Mouse (Mus musculus) hindbrain, embryonic 12.5 days (tissue): ENCODE results near the gene Stk33. TPM values are rescaled to one million over a fixed set of nuclear protein-coding genes. Genes with fewer than 3 reads are reported as not detected.

Source experiments
- ATAC-seq: fragments of 200-750 bp; cut with Nextera tagmentation; 2 replicates; pipeline ENCODE4 v1.8.0; 2017; ENCODE audit warnings: moderate TSS enrichment; ENCODE audit not compliant: low FRiP score
- H3K27ac ChIP-seq: fragments of 300-500 bp; sonication (generic); 2 replicates; pipeline ENCODE4 v1.5.1; 2016; ENCODE audit warnings: mild to moderate bottlenecking
- H3K27me3 ChIP-seq: fragments of 300-500 bp; sonication (generic); 2 replicates; pipeline ENCODE4 v1.6.1; 2016; ENCODE audit warnings: mild to moderate bottlenecking
- H3K36me3 ChIP-seq: fragments of 300-500 bp; sonication (generic); 2 replicates; pipeline ENCODE4 v1.6.1; 2016; ENCODE audit warnings: mild to moderate bottlenecking
- H3K4me1 ChIP-seq: fragments of 300-500 bp; sonication (generic); 2 replicates; pipeline ENCODE4 v1.6.1; 2016
- H3K4me2 ChIP-seq: fragments of 300-500 bp; sonication (generic); replicated peaks from 2 replicates; pipeline ENCODE4 v1.6.1; 2016; ENCODE audit warnings: mild to moderate bottlenecking
- H3K4me3 ChIP-seq: fragments of 300-500 bp; sonication (generic); 2 replicates; pipeline ENCODE4 v1.5.1; 2016; ENCODE audit warnings: mild to moderate bottlenecking
- H3K9ac ChIP-seq: fragments of 300-500 bp; sonication (generic); 2 replicates; pipeline ENCODE4 v1.6.1; 2016; ENCODE audit warnings: mild to moderate bottlenecking, moderate library complexity
- H3K9me3 ChIP-seq: fragments of 300-500 bp; sonication (generic); replicated peaks from 2 replicates; pipeline ENCODE4 v1.6.1; 2016; ENCODE audit warnings: mild to moderate bottlenecking
- WGBS: fragments of 180-500 bp; shearing (Covaris S2); methylation state at CpG from one replicate; pipeline ENCODE4 v1.1.7; 2016; 5-methylcytosine and 5-hydroxymethylcytosine counted together
- polyA plus RNA-seq: library from polyadenylated mRNA; unstranded; fragments of >200 nt; fragmentation: Nextera tagmentation; extraction: Ambion mirVana; gene quantifications from 2 replicates; pipeline ENCODE4 v1.2.1, GENCODE M21; 2016

The Stk33 gene
- 6.8 and 10.0 TPM in 2 replicates for polyA plus RNA-seq

GRCm38 (mm10) chr7:109438781-109439591, at the start of gene Stk33:
TSS of gene Stk33 (minus strand) at chr7:109439081.
- H3K9me3 ChIP-seq: no peaks in the 10 kb centered on the region
- peak within 1 kb of the TSS; percentile 72 for H3K9ac ChIP-seq
- ATAC-seq: peak; percentile 87
- H3K27ac ChIP-seq: peak within 1 kb of the TSS; percentile 79
- H3K4me2 ChIP-seq: peak within 1 kb of the TSS; percentile 70
- WGBS: under 1% methylated on average over 62 of the region's 62 CpGs
- peak within 1 kb of the TSS; percentile 49 for H3K4me3 ChIP-seq
- H3K27me3 ChIP-seq: peaks cover 6% of the 10 kb centered on the region; the same call in 1 of the 2 replicates
- no peaks in the 10 kb centered on the region for H3K36me3 ChIP-seq
- peaks cover 18% of the 10 kb centered on the region for H3K4me1 ChIP-seq

GRCm38 (mm10) chr7:109484221-109484620, 45.3 kb upstream of the Stk33 start:
- H3K9ac ChIP-seq: no peak overlapping the region
- H3K4me2 ChIP-seq: no peak overlapping the region
- H3K9me3 ChIP-seq: no peaks in the 10 kb centered on the region
- H3K27ac ChIP-seq: no peak overlapping the region
- H3K36me3 ChIP-seq: no peaks in the 10 kb centered on the region
- no peaks in the 10 kb centered on the region for H3K27me3 ChIP-seq
- no peaks in the 10 kb centered on the region for H3K4me1 ChIP-seq
- no peak for ATAC-seq
- no peak overlapping the region for H3K4me3 ChIP-seq
- WGBS: 65% methylated on average over 5 of the region's 5 CpGs

GRCm38 (mm10) chr7:109480765-109481197, 41.9 kb upstream of the Stk33 start:
- H3K4me2 ChIP-seq: peak overlapping the region; percentile 31
- ATAC-seq: peak; percentile 66; the same call in 1 of the 2 replicates
- 23% methylated on average over 7 of the region's 7 CpGs for WGBS
- H3K9me3 ChIP-seq: no peaks in the 10 kb centered on the region
- H3K27ac ChIP-seq: no peak overlapping the region
- H3K36me3 ChIP-seq: no peaks in the 10 kb centered on the region
- H3K27me3 ChIP-seq: no peaks in the 10 kb centered on the region
- no peaks in the 10 kb centered on the region for H3K4me1 ChIP-seq
- no peak overlapping the region for H3K4me3 ChIP-seq
- H3K9ac ChIP-seq: no peak overlapping the region

GRCm38 (mm10) chr7:109477926-109478325, 39.0 kb upstream of the Stk33 start:
- H3K4me1 ChIP-seq: no peaks in the 10 kb centered on the region
- ATAC-seq: no peak
- H3K4me3 ChIP-seq: no peak overlapping the region
- H3K9ac ChIP-seq: no peak overlapping the region
- H3K9me3 ChIP-seq: no peaks in the 10 kb centered on the region
- WGBS: 87% methylated on average over 3 of the region's 3 CpGs
- H3K36me3 ChIP-seq: no peaks in the 10 kb centered on the region
- H3K27ac ChIP-seq: no peak overlapping the region
- H3K4me2 ChIP-seq: no peak overlapping the region
- no peaks in the 10 kb centered on the region for H3K27me3 ChIP-seq

GRCm38 (mm10) chr7:109470700-109471099, 31.8 kb upstream of the Stk33 start:
- Histone ChIP-seq H3K4me1 (peaks cover 8% of the 10 kb centered on the region; the same call in 1 of the 2 replicates), H3K36me3 (no peaks in the 10 kb centered on the region), H3K27me3 (no peaks in the 10 kb centered on the region), H3K9me3 (no peaks in the 10 kb centered on the region), H3K9ac (no peak overlapping the region), H3K27ac (no peak overlapping the region), H3K4me2 (no peak overlapping the region), H3K4me3 (no peak overlapping the region)
- ATAC-seq: no peak
- 76% methylated on average over 4 of the region's 4 CpGs for WGBS

- Histone ChIP-seq H3K36me3 (no peaks in the 10 kb centered on the region), H3K4me1 (peaks cover 8% of the 10 kb centered on the region; the same call in 1 of the 2 replicates), H3K27ac (no peak overlapping the region), H3K9ac (no peak overlapping the region), H3K27me3 (no peaks in the 10 kb centered on the region), H3K9me3 (no peaks in the 10 kb centered on the region), H3K4me3 (no peak overlapping the region), H3K4me2 (no peak overlapping the region)
- no peak for ATAC-seq
- 52% methylated on average over 6 of the region's 6 CpGs for WGBS
Observed at GRCm38 (mm10) chr7:109468262-109468701, 29.4 kb upstream of the Stk33 start.

GRCm38 (mm10) chr7:109467591-109467990, 28.7 kb upstream of the Stk33 start:
- Histone ChIP-seq H3K36me3 (no peaks in the 10 kb centered on the region), H3K27me3 (no peaks in the 10 kb centered on the region), H3K4me1 (peaks cover 8% of the 10 kb centered on the region; the same call in 1 of the 2 replicates), H3K9me3 (no peaks in the 10 kb centered on the region), H3K27ac (no peak overlapping the region), H3K4me3 (no peak overlapping the region), H3K9ac (no peak overlapping the region), H3K4me2 (no peak overlapping the region)
- ATAC-seq: no peak
- WGBS: 47% methylated on average over 2 of the region's 2 CpGs

GRCm38 (mm10) chr7:109460698-109461097, 21.8 kb upstream of the Stk33 start:
- no peaks in the 10 kb centered on the region for H3K4me1 ChIP-seq
- no peak for ATAC-seq
- WGBS: 92% methylated on average over 8 of the region's 8 CpGs
- no peak overlapping the region for H3K4me2 ChIP-seq
- no peak overlapping the region for H3K9ac ChIP-seq
- 0 out of 2 replicates have a peak, but pooled peaks cover 6% of the 10 kb centered on the region for H3K27me3 ChIP-seq
- no peak overlapping the region for H3K4me3 ChIP-seq
- H3K27ac ChIP-seq: no peak overlapping the region
- H3K9me3 ChIP-seq: no peaks in the 10 kb centered on the region
- H3K36me3 ChIP-seq: no peaks in the 10 kb centered on the region

GRCm38 (mm10) chr7:109456563-109456962, 17.7 kb upstream of the Stk33 start:
- Histone ChIP-seq H3K27ac (no peak overlapping the region), H3K4me3 (no peak overlapping the region), H3K36me3 (no peaks in the 10 kb centered on the region), H3K27me3 (0 out of 2 replicates have a peak, but pooled peaks cover 6% of the 10 kb centered on the region), H3K4me1 (no peaks in the 10 kb centered on the region), H3K9ac (no peak overlapping the region), H3K9me3 (no peaks in the 10 kb centered on the region), H3K4me2 (no peak overlapping the region)
- WGBS: 85% methylated on average over 6 of the region's 6 CpGs
- ATAC-seq: no peak

GRCm38 (mm10) chr7:109455748-109456147, 16.9 kb upstream of the Stk33 start:
- H3K4me3 ChIP-seq: no peak overlapping the region
- WGBS: 75% methylated on average over 2 of the region's 2 CpGs
- H3K4me1 ChIP-seq: no peaks in the 10 kb centered on the region
- H3K36me3 ChIP-seq: no peaks in the 10 kb centered on the region
- ATAC-seq: no peak
- no peaks in the 10 kb centered on the region for H3K9me3 ChIP-seq
- H3K9ac ChIP-seq: no peak overlapping the region
- 0 out of 2 replicates have a peak, but pooled peaks cover 6% of the 10 kb centered on the region for H3K27me3 ChIP-seq
- H3K4me2 ChIP-seq: no peak overlapping the region
- H3K27ac ChIP-seq: no peak overlapping the region

- H3K27ac ChIP-seq: no peak overlapping the region
- ATAC-seq: no peak
- no peak overlapping the region for H3K4me3 ChIP-seq
- H3K4me1 ChIP-seq: no peaks in the 10 kb centered on the region
- 0 out of 2 replicates have a peak, but pooled peaks cover 6% of the 10 kb centered on the region for H3K27me3 ChIP-seq
- 91% methylated on average over 9 of the region's 9 CpGs for WGBS
- no peaks in the 10 kb centered on the region for H3K9me3 ChIP-seq
- H3K4me2 ChIP-seq: no peak overlapping the region
- H3K9ac ChIP-seq: no peak overlapping the region
- no peaks in the 10 kb centered on the region for H3K36me3 ChIP-seq
Observed at GRCm38 (mm10) chr7:109454856-109455255, 16.0 kb upstream of the Stk33 start.

- Histone ChIP-seq H3K9ac (no peak overlapping the region), H3K9me3 (no peaks in the 10 kb centered on the region), H3K4me2 (no peak overlapping the region), H3K4me1 (no peaks in the 10 kb centered on the region), H3K4me3 (no peak overlapping the region), H3K27me3 (no peaks in the 10 kb centered on the region), H3K27ac (no peak overlapping the region), H3K36me3 (no peaks in the 10 kb centered on the region)
- WGBS: 58% methylated on average over 2 of the region's 2 CpGs
- no peak for ATAC-seq
Observed at GRCm38 (mm10) chr7:109448060-109448459, 9.2 kb upstream of the Stk33 start.
